Mouse (Mus musculus): ENCODE measurements around the gene Zbtb32.

- TF ChIP-seq CTCF (IDR thresholded peaks at IDR 0.05; ENCODE audit: extremely low read depth, insufficient read depth, insufficient read length, insufficient replicate concordance) (no peak), POLR2A (IDR thresholded peaks at IDR 0.05; ENCODE audit: low read depth, low read length) (no peak)
These were observed 3.9 kb upstream of the Zbtb32 start for GRCm38 (mm10) chr7:30602583-30602982.

Measured in spleen, adult 2 months (tissue).